Mouse (Mus musculus) CH12.LX (cell line): ENCODE results near the gene Tll1.

Source experiments
- CHD1 ChIP-seq: IDR thresholded peaks from 2 replicates; pipeline ENCODE4 v1.6.1; 2012; ENCODE audit warnings: low read depth, low read length, improper control_type of control experiment, inconsistent platforms
- CTCF ChIP-seq, 2 experiments: IDR thresholded peaks in 1 of 2; conservative IDR thresholded peaks in 1 of 2; 2 replicates each; pipeline ENCODE4 v1.5.1; 2011 to 2012; ENCODE audit warnings: low read depth in 2 of 2, low read length in 2 of 2, improper control_type of control experiment in 1 of 2, inconsistent platforms in 1 of 2, mild to moderate bottlenecking in 1 of 2, moderate library complexity in 1 of 2
- GABPA ChIP-seq: IDR thresholded peaks from 2 replicates; pipeline ENCODE4 v1.6.1; 2012; ENCODE audit warnings: low read depth, low read length, improper control_type of control experiment, inconsistent platforms; ENCODE audit not compliant: insufficient replicate concordance
- HCFC1 ChIP-seq: IDR thresholded peaks from 2 replicates; pipeline ENCODE4 v1.6.1; 2012; ENCODE audit warnings: low read depth, mild to moderate bottlenecking, inconsistent platforms, low read length, improper control_type of control experiment
- JUND ChIP-seq: conservative IDR thresholded peaks from 2 replicates; pipeline ENCODE4 v1.6.1; 2011; ENCODE audit warnings: low read depth, low read length, improper control_type of control experiment
- NRF1 ChIP-seq: IDR thresholded peaks from 2 replicates; pipeline ENCODE4 v1.6.1; 2014; ENCODE audit warnings: low read depth, mild to moderate bottlenecking, inconsistent platforms, low read length, improper control_type of control experiment, moderate library complexity
- POLR2A ChIP-seq: IDR thresholded peaks from 2 replicates; pipeline ENCODE4 v1.6.1; 2011; ENCODE audit warnings: low read depth, mild to moderate bottlenecking, improper control_type of control experiment, low read length
- RAD21 ChIP-seq: IDR thresholded peaks from 2 replicates; pipeline ENCODE4 v1.6.1; 2011; ENCODE audit warnings: low read depth, mild to moderate bottlenecking, low read length, improper control_type of control experiment, moderate library complexity
- SIN3A ChIP-seq: IDR thresholded peaks from 2 replicates; pipeline ENCODE4 v1.6.1; 2012; ENCODE audit warnings: low read length, improper control_type of control experiment, inconsistent platforms
- USF2 ChIP-seq: conservative IDR thresholded peaks from 2 replicates; pipeline ENCODE4 v1.6.1; 2011; ENCODE audit warnings: low read depth, low read length, improper control_type of control experiment

DNA sequence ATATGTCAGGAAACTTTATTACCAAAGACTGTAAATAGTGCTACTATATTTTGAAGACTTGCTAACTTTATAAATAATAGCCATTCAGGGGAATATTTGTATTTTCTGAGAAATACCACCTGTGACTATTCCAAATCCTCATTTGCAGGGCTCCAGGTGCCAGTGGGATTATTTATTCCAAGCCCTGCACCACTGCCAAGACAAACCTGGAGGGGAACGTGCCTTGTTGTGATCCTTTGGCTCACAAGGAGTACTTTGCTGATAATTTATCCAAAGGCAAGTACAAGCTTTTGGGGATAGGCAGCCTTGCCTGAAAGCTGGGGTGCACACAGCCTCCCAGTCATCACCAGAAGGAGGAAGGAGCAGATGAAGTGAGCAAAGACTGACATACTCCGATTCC, 32.3 kb downstream of the Tll1 start:
- TF ChIP-seq GABPA = no peak
- no peak for TF ChIP-seq POLR2A
- TF ChIP-seq JUND = no peak
- TF ChIP-seq CHD1 = no peak
- TF ChIP-seq CTCF (conservative IDR thresholded peaks at IDR 0.05 in 1 of 2, IDR thresholded peaks at IDR 0.05 in 1 of 2; ENCODE audit: low read depth in 2 of 2, low read length in 2 of 2) = no peak
- no peak for TF ChIP-seq RAD21
- no peak for TF ChIP-seq USF2
- TF ChIP-seq SIN3A = no peak
- no peak for TF ChIP-seq NRF1
- TF ChIP-seq HCFC1 = no peak
